Mouse (Mus musculus) CH12.LX (cell line): ENCODE measurements around the gene Chil4. TPM values are rescaled to one million over a fixed set of nuclear protein-coding genes. Genes with fewer than 3 reads are reported as not detected.
"Not testable (repeated sequence)": the region's sequence is repeated elsewhere in the genome, so short reads cannot be mapped to it uniquely, and the experiment has no call there.

ENCODE experiments used
- DNase-seq: peaks from one replicate; pipeline ENCODE4 v3.0.0-alpha.2; 2013; ENCODE audit errors: extremely low read depth
- H3K27ac ChIP-seq: 2 replicates; pipeline ENCODE4 v1.5.1; 2012; ENCODE audit warnings: low read depth, mild to moderate bottlenecking, control low read depth, moderate library complexity; ENCODE audit not compliant: insufficient read depth
- H3K27me3 ChIP-seq: replicated peaks from 2 replicates; pipeline ENCODE3; 2012; ENCODE audit warnings: inconsistent platforms
- H3K36me3 ChIP-seq, 2 experiments: replicated peaks in 1 of 2; 2 replicates each; pipeline versions ENCODE3 to v1.6.1; 2012; ENCODE audit warnings: inconsistent platforms in 1 of 2, low read length in 1 of 2, mild to moderate bottlenecking in 1 of 2, mixed read lengths in 1 of 2, moderate library complexity in 1 of 2; ENCODE audit not compliant: control insufficient read depth in 1 of 2, insufficient read depth in 1 of 2
- H3K4me1 ChIP-seq, 2 experiments: 2 replicates each; pipeline ENCODE4 v1.6.1; 2012; ENCODE audit warnings: inconsistent platforms in 1 of 2, moderate library complexity in 1 of 2; ENCODE audit not compliant: insufficient read depth in 2 of 2, control insufficient read depth in 1 of 2
- H3K4me2 ChIP-seq: 2 replicates; pipeline ENCODE4 v1.6.1; 2012; ENCODE audit warnings: low read depth, mild to moderate bottlenecking, control low read depth; ENCODE audit not compliant: poor library complexity, insufficient read depth, severe bottlenecking
- H3K4me3 ChIP-seq, 3 experiments: fragments of 150-350 bp in 1 of 3; sonication (generic) in 1 of 3; replicated peaks in 1 of 3; 2 replicates each; pipeline versions ENCODE3 to v1.5.1; 2011 to 2012; ENCODE audit warnings: low read depth in 2 of 3, low read length in 2 of 3, mild to moderate bottlenecking in 2 of 3, moderate library complexity in 2 of 3, control low read depth in 1 of 3, improper control_type of control experiment in 1 of 3, inconsistent platforms in 1 of 3, mixed read lengths in 1 of 3; ENCODE audit not compliant: poor library complexity in 1 of 3
- H3K79me2 ChIP-seq: replicated peaks from 2 replicates; pipeline ENCODE4 v1.6.1; 2012; ENCODE audit warnings: mild to moderate bottlenecking, moderate library complexity; ENCODE audit not compliant: control insufficient read depth, poor library complexity, insufficient read depth, severe bottlenecking; ENCODE audit errors: extremely low read depth
- H3K9ac ChIP-seq: 2 replicates; pipeline ENCODE4 v1.6.1; 2012; ENCODE audit warnings: low read depth, mild to moderate bottlenecking, control low read depth, moderate library complexity; ENCODE audit not compliant: insufficient read depth
- H3K9me3 ChIP-seq: replicated peaks from 2 replicates; pipeline ENCODE3; 2012; ENCODE audit warnings: low read length, inconsistent platforms, mixed read lengths
- CHD1 ChIP-seq: IDR thresholded peaks from 2 replicates; pipeline ENCODE4 v1.6.1; 2012; ENCODE audit warnings: low read depth, low read length, improper control_type of control experiment, inconsistent platforms
- ELF1 ChIP-seq: IDR thresholded peaks from 2 replicates; pipeline ENCODE4 v1.6.1; 2014; ENCODE audit warnings: low read depth, mild to moderate bottlenecking, inconsistent platforms, low read length, improper control_type of control experiment
- GABPA ChIP-seq: IDR thresholded peaks from 2 replicates; pipeline ENCODE4 v1.6.1; 2012; ENCODE audit warnings: low read depth, low read length, improper control_type of control experiment, inconsistent platforms; ENCODE audit not compliant: insufficient replicate concordance
- IRF4 ChIP-seq: IDR thresholded peaks from 2 replicates; pipeline ENCODE4 v1.6.1; 2014; ENCODE audit warnings: low read depth, mild to moderate bottlenecking, inconsistent platforms, low read length, improper control_type of control experiment
- JUN ChIP-seq: IDR thresholded peaks from 2 replicates; pipeline ENCODE4 v1.6.1; 2011; ENCODE audit warnings: low read depth, mild to moderate bottlenecking, low read length, improper control_type of control experiment, moderate library complexity; ENCODE audit not compliant: insufficient read depth
- MAX ChIP-seq: IDR thresholded peaks from 2 replicates; pipeline ENCODE4 v1.6.1; 2011; ENCODE audit warnings: low read length, improper control_type of control experiment
- MAZ ChIP-seq: IDR thresholded peaks from 2 replicates; pipeline ENCODE4 v1.6.1; 2012; ENCODE audit warnings: low read depth, mild to moderate bottlenecking, inconsistent platforms, low read length, improper control_type of control experiment, moderate library complexity
- MEF2A ChIP-seq: IDR thresholded peaks from 2 replicates; pipeline ENCODE4 v1.6.1; 2014; ENCODE audit warnings: low read depth, mild to moderate bottlenecking, inconsistent platforms, low read length, improper control_type of control experiment, borderline replicate concordance
- POLR2AphosphoS2 ChIP-seq: IDR thresholded peaks from 2 replicates; pipeline ENCODE4 v1.6.1; 2011; ENCODE audit warnings: low read depth, low read length, improper control_type of control experiment
- RAD21 ChIP-seq: IDR thresholded peaks from 2 replicates; pipeline ENCODE4 v1.6.1; 2011; ENCODE audit warnings: low read depth, mild to moderate bottlenecking, low read length, improper control_type of control experiment, moderate library complexity
- SIN3A ChIP-seq: IDR thresholded peaks from 2 replicates; pipeline ENCODE4 v1.6.1; 2012; ENCODE audit warnings: low read length, improper control_type of control experiment, inconsistent platforms
- SMC3 ChIP-seq: IDR thresholded peaks from 2 replicates; pipeline ENCODE4 v1.6.1; 2011; ENCODE audit warnings: low read depth, low read length, improper control_type of control experiment
- TCF12 ChIP-seq: IDR thresholded peaks from 2 replicates; pipeline ENCODE4 v1.6.1; 2014; ENCODE audit warnings: low read depth, mild to moderate bottlenecking, inconsistent platforms, low read length, improper control_type of control experiment
- USF2 ChIP-seq: conservative IDR thresholded peaks from 2 replicates; pipeline ENCODE4 v1.6.1; 2011; ENCODE audit warnings: low read depth, low read length, improper control_type of control experiment
- ZC3H11A ChIP-seq: IDR thresholded peaks from 2 replicates; pipeline ENCODE4 v1.6.1; 2012; ENCODE audit warnings: low read depth, mild to moderate bottlenecking, inconsistent platforms, low read length, improper control_type of control experiment
- ZMIZ1 ChIP-seq: IDR thresholded peaks from 2 replicates; pipeline ENCODE4 v1.6.1; 2012; ENCODE audit warnings: low read depth, mild to moderate bottlenecking, inconsistent platforms, low read length, improper control_type of control experiment
- ZNF384 ChIP-seq: IDR thresholded peaks from 2 replicates; pipeline ENCODE4 v1.6.1; 2012; ENCODE audit warnings: low read depth, low read length, improper control_type of control experiment, inconsistent platforms
- dilution Hi-C: fragments of 300-500 bp; cut with MboI; formaldehyde crosslinking; loops from 2 replicates; pipeline ENCODE4 v1.14.3; 2020; ENCODE audit warnings: low sequenced_read_pairs; ENCODE audit not compliant: extremely low pct_unique_long_range_greater_than_20kb, extremely low pct_ligation_motif_present
- in situ Hi-C: fragments of 300-500 bp; cut with MboI; formaldehyde crosslinking; loops from 3 replicates; pipeline ENCODE4 v1.14.3; 2019; ENCODE audit warnings: low sequenced_read_pairs, low pct_ligation_motif_present, low pct_unique_long_range_greater_than_20kb, mixed read lengths
- polyA plus RNA-seq: library from polyadenylated mRNA; unstranded; fragments of >175 nt; gene quantifications from 2 replicates; pipeline ENCODE4 v1.2.1, GENCODE M21; 2012; ENCODE audit warnings: low read depth; ENCODE audit not compliant: insufficient read length
- total RNA-seq, 2 experiments: library from RNA; depleted of rRNA; stranded (reverse); fragments of 300-350 nt in 1 of 2; fragments of >200 nt in 1 of 2; gene quantifications; 2 replicates each; pipeline ENCODE4 v1.2.3; 2012 to 2014

Chil4 gene
- total and polyA plus RNA-seq, 3 experiments: not detected

- H3K27ac ChIP-seq, in situ Hi-C loops, H3K9me3 ChIP-seq, H3K4me3 ChIP-seq, H3K79me2 ChIP-seq, H3K4me2 ChIP-seq, H3K27me3 ChIP-seq, DNase-seq, H3K36me3 ChIP-seq, H3K9ac ChIP-seq, dilution Hi-C loops, H3K4me1 ChIP-seq: not testable (repeated sequence)
Measured at GRCm38 (mm10) chr3:106198030-106198429, 21.3 kb downstream of the Chil4 start.

- H3K4me2 ChIP-seq, in situ Hi-C loops, dilution Hi-C loops, H3K36me3 ChIP-seq, H3K4me3 ChIP-seq, H3K27ac ChIP-seq, DNase-seq, H3K79me2 ChIP-seq, H3K9me3 ChIP-seq, H3K9ac ChIP-seq, H3K4me1 ChIP-seq, H3K27me3 ChIP-seq: not testable (repeated sequence)
Measured at GRCm38 (mm10) chr3:106197246-106197645, 22.1 kb downstream of the Chil4 start.

GRCm38 (mm10) chr3:106196276-106196675 lies 23.0 kb downstream of the Chil4 start:
- no peak overlapping the region for H3K4me3 ChIP-seq
- H3K9me3 ChIP-seq: peaks cover 2% of the 10 kb centered on the region
- DNase-seq: no peak
- no peaks in the 10 kb centered on the region for H3K27me3 ChIP-seq
- dilution Hi-C loops: no loop called here
- TF ChIP-seq POLR2AphosphoS2 (no peak), TCF12 (no peak), MAZ (no peak), GABPA (no peak), ZMIZ1 (no peak), MEF2A (no peak), ZNF384 (no peak), IRF4 (no peak), RAD21 (no peak), ZC3H11A (no peak), ELF1 (no peak), SMC3 (no peak), CHD1 (no peak), JUN (no peak), USF2 (no peak), MAX (no peak), SIN3A (no peak)
- no peak overlapping the region for H3K4me2 ChIP-seq
- H3K9ac ChIP-seq: no peak overlapping the region
- H3K79me2 ChIP-seq: no peaks in the 10 kb centered on the region
- in situ Hi-C loops: no loop called here
- H3K27ac ChIP-seq: no peak overlapping the region
- no peaks in the 10 kb centered on the region for H3K36me3 ChIP-seq
- no peaks in the 10 kb centered on the region for H3K4me1 ChIP-seq
